Mouse (Mus musculus) ovary, adult 18-20 months (tissue): ENCODE results near the gene Peg3.

Experiments used
- DNase-seq: peaks from one replicate; pipeline ENCODE4 v3.0.0; 2022; ENCODE audit warnings: low spot score, mixed read lengths

The Peg3 gene

GRCm38 (mm10) chr7:6709396-6709795 is 20.8 kb downstream of the Peg3 start:
- DNase-seq: no peak

DNA sequence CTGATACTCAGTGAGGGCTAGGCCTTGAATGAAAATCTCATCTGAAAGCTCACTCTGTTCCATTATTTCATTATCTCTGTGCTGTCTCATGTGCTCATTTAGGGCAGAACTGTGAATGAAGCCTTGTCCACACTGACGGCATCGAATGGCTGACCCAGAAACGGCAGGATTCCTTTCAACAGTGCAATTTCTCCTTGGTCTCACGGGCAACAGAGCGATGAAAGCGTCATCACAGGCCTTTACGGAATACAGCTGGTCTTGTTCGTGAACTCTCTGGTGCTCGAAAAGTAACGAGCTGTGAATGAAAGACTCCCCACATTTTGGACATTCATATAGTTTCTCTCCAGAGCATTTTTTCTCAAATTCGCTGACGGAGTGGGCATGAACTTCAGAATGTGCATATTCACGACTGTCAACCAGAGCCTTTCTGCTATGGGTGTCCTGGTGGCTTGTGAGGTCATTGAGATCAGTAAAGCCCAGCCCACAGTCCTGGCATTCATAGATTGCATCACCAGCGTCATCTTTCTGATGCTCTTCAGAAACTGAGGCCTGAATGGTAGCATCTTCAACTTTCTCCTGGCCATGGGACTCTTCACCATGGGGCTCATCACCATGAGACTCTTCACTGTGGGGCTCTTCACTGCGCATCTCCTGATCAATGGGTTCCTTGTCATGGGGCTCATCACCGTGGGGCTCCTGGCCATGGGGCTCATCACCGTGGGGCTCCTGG is 21.6 kb downstream of the Peg3 start:
- DNase-seq: no peak

GRCm38 (mm10) chr7:6707416-6708015 is 22.7 kb downstream of the Peg3 start:
- no peak for DNase-seq

DNA sequence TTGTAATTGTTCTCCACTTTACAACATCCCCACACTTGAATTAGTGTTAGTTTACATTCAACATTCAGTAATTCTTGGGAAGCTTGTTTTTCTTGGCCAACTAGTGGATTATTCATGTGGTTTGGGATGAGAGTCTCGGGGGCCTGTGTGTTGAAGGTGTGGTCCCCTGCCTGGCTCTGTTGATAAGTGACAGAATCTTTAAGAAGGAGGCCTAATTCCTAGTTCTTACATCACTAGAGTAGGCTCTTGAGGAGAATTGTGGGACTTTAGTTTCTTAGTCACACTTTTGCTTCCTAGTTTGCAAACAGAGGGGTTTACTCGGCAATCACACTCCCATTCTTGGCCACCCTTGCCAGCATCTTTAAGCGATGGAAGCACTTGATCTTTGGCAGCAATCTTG is 31.0 kb downstream of the Peg3 start:
- DNase-seq: no peak

DNA sequence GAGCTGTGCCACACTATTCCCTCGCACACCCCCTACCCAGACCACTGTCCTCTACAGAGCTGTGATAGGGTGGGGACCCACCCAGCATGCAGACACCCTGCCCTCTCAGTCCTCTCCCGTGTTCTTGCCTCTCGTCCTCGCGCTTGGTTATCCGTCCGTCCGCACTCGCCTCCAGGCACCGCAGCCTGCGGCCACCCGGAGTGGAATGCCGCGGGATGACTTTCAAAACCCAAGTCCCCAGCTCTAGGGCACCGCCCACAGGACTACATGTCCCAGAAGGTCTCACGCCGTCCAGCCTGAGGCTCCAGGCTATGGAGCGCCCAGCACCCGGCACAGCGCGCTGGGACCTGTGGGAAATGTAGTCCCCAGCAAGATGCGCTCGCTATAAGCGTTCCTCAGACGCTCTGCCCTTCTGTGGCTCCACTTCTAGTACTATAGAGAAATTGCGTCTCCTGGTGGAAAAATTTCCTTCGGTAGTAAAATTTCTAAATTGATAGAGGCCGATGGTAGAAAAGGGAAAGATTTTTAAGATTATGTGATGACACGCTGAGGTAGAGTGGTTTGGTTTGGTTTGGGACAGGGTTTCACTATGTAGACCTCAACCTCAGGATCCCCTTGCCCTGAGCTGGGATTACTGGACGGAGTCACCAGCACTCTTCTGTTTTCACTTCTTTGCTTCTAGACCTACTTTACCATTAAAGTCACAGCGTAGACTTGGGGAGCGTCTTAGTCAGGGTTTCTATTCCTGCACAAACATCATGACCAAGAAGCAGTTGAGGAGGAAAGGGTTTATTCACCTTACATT is 33.8 kb downstream of the Peg3 start, which contains the start of gene Zim1:
Gene Zim1 (minus strand): TSS at position 210 of the 805 bp plus-strand sequence.
- peak; percentile 80 for DNase-seq

DNA sequence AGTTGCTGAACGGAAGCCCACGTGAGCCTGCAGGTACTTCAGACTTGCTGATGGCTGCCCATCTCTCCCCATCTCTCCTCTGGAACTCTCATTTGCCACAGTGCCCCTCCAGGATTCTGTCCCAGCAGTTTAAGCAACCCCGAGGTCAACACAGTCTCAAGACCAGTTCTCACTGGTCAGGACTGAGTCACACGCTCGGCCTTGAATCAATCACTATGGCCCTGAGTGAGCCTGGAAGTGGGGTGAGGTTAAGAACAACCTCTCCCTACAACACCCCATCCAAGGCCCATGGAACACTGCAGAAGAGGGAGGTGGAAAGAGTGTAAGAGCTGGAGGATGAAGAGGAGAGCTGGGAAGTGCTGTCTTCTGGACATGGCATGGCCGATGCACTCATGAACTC is 44.7 kb downstream of the Peg3 start:
- DNase-seq: no peak

DNA sequence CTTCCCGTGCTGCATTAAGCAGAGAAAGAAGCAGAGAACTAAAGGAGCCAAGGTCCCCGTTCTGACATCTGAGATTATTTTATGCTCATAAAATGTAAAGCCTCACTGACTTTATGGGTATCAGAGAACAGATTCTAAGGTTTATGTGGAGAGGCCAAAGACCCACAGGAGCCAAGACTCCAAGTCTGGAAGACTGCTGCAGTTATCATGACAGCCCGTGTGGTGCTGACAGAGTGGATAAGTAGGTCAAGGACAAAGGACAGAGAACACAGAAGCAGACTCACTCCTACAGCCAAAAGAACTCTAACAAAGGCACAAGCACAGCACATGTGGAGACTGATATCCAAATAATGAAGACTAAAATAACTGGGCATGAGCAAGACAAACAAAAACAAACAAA is 63.5 kb downstream of the Peg3 start:
- DNase-seq: no peak

- DNase-seq: no peak
Observed at GRCm38 (mm10) chr7:6663430-6663829, 66.8 kb downstream of the Peg3 start.

- no peak for DNase-seq
Observed at GRCm38 (mm10) chr7:6659605-6660004, 70.6 kb downstream of the Peg3 start.

DNA sequence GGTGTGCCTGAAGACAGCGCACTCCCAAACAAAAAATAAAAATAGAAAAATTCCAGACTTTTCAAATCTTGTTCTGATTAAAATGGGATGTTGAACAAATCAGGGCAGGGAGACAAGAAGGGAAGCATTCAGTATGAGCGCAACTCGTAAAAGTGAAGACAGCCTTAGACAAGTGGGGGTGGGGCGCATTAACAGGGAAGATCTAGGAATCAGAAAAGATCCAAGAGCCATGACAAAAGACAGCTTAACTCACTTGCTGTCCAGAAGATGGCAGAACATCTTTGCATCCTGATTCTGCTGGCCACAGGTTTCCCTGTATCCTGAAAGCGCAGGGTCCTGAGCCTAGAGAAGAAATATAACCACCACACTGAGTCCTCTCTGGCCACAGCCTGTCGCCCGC is 71.6 kb downstream of the Peg3 start:
- no peak for DNase-seq
